ENCODE assay signal across 24 mouse cellular contexts in the genomic region with DNA sequence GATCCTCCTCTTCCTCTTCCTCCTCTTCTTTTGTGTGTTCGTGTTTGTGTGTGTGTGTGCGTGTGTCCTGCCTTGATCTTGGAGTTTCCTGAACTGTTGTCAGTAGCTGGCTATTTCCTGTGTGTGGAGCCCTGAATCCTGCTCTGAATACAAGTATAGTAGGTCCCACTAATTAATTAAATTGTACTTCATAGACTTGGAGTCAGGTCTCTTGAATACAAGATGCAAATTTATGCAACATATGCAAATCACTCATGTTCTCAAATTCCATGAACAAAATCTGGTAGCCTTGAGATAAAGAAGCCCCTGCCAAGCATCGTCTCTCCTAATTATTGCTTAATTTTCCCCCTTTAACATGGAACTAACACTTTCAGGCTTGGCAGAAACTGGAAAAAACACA. TPM values are rescaled to one million over a fixed set of nuclear protein-coding genes. Genes with fewer than 3 reads are reported as not detected.
"Had no signal": no experiment of that assay in that cellular context is flagged by ENCODE, and none has a peak within 500 bp of the region (broad histone marks: within the 10 kb centered on the region; RNA-seq: fewer than 3 reads in every experiment).

No protein-coding gene starts in this region.

- H3K27ac ChIP-seq: kidney, postnatal 0 days; layer of hippocampus, adult 2 months; limb, embryonic 10.5 days; limb, embryonic 13.5 days; liver, embryonic 12.5 days; liver, embryonic 15.5 days; lung, embryonic 15.5 days; midbrain, embryonic 12.5 days; neural tube, embryonic 13.5 days had no signal

- H3K4me2 ChIP-seq: limb, embryonic 13.5 days; liver, embryonic 12.5 days; liver, embryonic 15.5 days; lung, embryonic 15.5 days; midbrain, embryonic 12.5 days; neural tube, embryonic 13.5 days had no signal

- H3K4me1 ChIP-seq: limb, embryonic 10.5 days; limb, embryonic 13.5 days; liver, embryonic 12.5 days; liver, embryonic 15.5 days; lung, embryonic 15.5 days; midbrain, embryonic 12.5 days; neural tube, embryonic 13.5 days had no signal

- DNase-seq: kidney, adult 2 months; kidney, postnatal 25 days; layer of hippocampus, adult 9-11 months; liver; lung, adult 18-20 months; lung, postnatal 14 days; lung, postnatal 4 days; retina, postnatal 1 day; right cerebral cortex, postnatal 25 days; spleen, adult 18-20 months; thymus, adult 18-20 months; thymus, postnatal 36 days had no signal

- H3K27me3 ChIP-seq: limb, embryonic 13.5 days; liver, embryonic 12.5 days; liver, embryonic 15.5 days; lung, embryonic 15.5 days; midbrain, embryonic 12.5 days; neural tube, embryonic 13.5 days had no signal

- H3K4me3 ChIP-seq: layer of hippocampus, adult 2 months; limb, embryonic 10.5 days; limb, embryonic 13.5 days; liver, embryonic 12.5 days; liver, embryonic 15.5 days; lung, embryonic 15.5 days; midbrain, embryonic 12.5 days; myocyte; neural tube, embryonic 13.5 days had no signal

- ATAC-seq: intestine, postnatal 0 days; liver, embryonic 12.5 days had no signal

- H3K36me3 ChIP-seq: limb, embryonic 10.5 days; limb, embryonic 13.5 days; liver, embryonic 12.5 days; liver, embryonic 15.5 days; lung, embryonic 15.5 days; midbrain, embryonic 12.5 days; neural tube, embryonic 13.5 days had no signal

- H3K9ac ChIP-seq: limb, embryonic 13.5 days; liver, embryonic 12.5 days; liver, embryonic 15.5 days; lung, embryonic 15.5 days; midbrain, embryonic 12.5 days; neural tube, embryonic 13.5 days had no signal

- H3K9me3 ChIP-seq: limb, embryonic 13.5 days; liver, embryonic 12.5 days; liver, embryonic 15.5 days; lung, embryonic 15.5 days; midbrain, embryonic 12.5 days; neural tube, embryonic 13.5 days had no signal

RNA-seq across cellular contexts. Expression of gene Upp2, which starts 36.3 kb away (rescaled TPM):
- total RNA-seq: neutrophil, adult 5-6 weeks had no signal

RNA-seq across cellular contexts. Expression of gene Acvr1, which starts 36.4 kb away (rescaled TPM):
- total RNA-seq: neutrophil, adult 5-6 weeks had no signal
